Mouse (Mus musculus): Measurements from ENCODE around the gene Col28a1.

The Col28a1 gene

DNA sequence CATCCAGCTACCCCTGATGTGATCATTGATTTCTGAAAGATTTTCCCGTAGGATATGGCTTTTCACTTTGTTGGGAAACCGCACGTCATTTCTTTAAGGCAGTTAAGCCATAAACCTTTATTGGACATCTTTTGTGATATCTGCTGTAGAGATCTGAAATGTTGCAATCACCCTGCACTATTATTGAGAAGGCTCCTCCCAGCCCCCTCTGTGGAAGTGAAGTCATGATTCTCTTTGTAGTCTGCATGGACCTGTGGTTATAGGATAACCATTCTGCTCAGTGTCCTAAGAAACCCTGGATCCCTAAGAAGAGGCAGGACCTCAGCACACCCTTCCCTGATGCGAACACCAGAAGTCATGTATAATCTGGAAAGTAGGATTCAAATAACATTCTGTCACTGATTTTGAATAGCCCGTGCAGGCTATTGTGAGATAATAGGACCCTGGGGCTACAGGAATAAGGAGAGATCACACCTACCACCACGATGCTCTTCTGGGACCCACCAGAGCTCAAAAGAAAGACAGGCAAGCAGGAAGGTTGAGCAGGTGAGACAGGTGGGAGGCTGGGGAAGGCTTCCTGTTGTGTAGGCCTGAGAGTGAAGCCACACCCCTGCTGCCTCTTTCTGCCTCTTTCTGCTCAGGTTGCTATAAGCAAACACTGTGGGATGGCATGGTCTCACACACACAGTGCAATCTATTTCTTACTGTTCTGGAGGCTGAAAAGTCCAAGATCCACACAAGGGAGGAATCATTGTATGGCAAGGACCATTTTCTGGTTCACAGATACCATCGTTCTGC is 166.9 kb downstream of the Col28a1 start:
- intact Hi-C loops (cut with DNase I) = no loop called here

DNA sequence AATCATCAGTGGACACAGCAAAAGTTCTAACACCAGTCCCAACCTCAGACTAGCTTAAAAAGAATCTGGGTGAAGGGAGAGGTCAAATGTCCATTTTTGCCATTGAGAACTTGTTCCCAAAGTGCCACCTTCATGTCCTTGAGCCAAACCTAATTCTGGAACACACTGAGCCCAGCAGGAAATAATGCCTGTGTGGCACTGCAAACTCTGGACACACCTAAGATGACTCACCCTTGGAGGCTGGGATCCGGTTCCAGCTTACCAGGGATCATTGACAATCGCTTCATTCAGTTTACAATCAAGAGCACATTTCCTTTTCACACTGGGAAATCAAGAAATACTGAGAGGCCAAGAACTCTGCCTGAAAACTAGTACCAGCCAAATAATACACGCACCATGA is 168.9 kb downstream of the Col28a1 start:
- intact Hi-C loops (cut with DNase I) = no loop called here

- intact Hi-C loops (cut with DNase I) = loop anchor here (10.0 kb wide), 1 partner anchor 150 kb away; the partner anchor contains the start of gene C1galt1
Measured at GRCm38 (mm10) chr6:7994736-7995135, 197.7 kb downstream of the Col28a1 start.

DNA sequence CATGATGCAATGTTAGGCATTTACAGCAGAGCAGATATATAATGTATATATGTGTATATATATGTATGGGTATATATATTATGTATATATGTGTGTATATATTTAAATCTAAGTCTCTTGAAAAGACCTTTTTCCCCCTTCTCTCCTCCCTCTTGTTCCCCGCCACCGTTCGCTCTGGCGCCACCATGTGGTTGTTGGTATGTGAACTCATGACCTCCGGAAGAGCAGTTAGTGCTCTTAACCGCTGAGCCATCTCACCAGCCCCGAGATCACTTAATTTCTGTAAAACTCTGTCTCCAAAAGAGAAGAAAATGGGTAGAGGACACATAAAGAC is 208.8 kb downstream of the Col28a1 start:
- intact Hi-C loops (cut with DNase I) = loop anchor here (5.0 kb wide), 1 partner anchor 251 kb away; no protein-coding TSS in a partner anchor

DNA sequence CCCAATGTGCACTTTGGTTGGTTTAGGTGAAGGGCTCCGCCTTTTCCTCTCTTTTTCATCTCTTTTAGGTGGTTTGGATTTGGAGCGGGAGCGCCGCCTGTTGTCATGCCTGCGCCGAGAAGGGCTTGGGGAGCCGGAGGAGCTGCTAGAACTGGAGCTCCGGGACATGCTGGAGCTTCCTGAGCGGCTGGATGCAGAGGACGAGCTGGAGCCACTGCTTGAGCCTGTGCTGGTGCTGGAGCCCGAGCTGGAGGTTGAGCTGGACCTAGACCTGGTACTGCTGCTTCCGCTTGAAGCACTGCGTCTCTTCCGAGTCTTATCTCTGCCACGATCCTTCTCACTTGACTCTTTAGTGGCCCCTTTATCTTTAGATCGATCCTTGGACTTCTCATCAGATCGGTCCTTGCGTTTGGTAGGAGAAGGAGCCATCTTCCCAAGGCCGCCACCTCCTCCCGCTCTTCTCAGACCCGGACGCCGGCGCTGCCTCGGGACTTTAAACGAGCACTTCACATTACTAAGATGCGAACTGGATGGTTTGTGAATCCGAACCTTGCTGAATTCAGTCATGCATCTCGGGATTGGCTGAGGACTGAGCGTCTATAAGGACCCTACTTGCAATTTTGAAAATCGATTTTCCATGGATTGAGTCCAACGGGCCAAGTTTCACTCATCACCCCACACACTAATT is 209.3 kb downstream of the Col28a1 start:
- intact Hi-C loops (cut with DNase I) = loop anchor here (5.0 kb wide), 1 partner anchor 251 kb away; no protein-coding TSS in a partner anchor

DNA sequence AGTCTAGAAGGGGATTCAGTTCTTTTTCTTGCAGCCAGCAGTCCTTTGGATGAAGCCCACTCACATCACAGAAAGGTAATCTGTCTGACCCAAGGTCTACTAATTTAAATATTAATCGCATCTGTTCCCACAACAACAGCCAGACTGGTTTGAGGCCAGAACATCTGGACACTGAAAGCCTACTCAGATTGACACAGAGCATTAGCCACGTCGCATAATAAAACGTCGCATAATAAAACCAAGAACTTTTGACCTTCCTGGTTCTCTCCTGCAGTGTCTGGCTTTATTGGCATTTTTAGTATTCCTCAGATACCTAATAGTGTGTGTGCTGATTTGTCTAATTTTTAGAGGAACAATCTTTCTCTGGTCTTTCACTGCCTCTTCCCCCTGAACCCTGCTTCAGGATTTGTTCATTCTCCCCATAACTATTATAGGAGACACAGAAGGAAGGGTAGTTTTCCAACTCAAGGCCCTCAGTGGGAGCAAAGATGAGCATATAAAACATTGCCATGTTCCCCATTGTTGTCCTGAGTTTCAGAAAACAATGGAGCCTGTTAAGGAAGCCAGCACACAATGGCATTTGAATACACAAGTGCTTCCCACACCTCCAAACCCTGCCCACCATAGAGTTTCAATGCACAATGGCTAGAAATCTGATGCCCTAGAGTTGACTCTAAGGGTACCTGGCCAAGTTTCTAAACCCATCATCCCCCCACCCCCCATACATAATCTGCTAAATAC is 221.2 kb downstream of the Col28a1 start:
- intact Hi-C loops (cut with DNase I) = no loop called here

DNA sequence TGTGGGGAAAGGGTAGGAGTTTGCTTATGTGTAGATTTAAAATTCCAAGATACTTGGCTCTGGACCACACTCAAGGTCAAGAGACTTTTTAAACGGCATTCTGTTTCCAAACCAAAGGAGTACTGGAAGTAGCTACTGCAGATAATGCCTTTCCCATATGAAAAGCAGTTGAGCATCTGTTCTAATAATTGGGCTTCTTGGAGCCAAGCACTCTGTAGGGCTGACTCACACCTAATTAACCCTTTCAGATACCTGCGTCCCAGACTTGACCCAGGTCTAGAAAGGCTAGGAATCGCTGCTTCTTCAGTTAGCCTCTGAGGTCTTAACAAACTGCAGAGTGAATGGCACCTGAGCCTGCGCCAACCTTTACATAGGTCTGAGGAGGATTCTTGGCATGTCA is 223.0 kb downstream of the Col28a1 start:
- intact Hi-C loops (cut with DNase I) = no loop called here

- intact Hi-C loops (cut with DNase I) = no loop called here
Measured at GRCm38 (mm10) chr6:7965833-7966522, 226.4 kb downstream of the Col28a1 start.

DNA sequence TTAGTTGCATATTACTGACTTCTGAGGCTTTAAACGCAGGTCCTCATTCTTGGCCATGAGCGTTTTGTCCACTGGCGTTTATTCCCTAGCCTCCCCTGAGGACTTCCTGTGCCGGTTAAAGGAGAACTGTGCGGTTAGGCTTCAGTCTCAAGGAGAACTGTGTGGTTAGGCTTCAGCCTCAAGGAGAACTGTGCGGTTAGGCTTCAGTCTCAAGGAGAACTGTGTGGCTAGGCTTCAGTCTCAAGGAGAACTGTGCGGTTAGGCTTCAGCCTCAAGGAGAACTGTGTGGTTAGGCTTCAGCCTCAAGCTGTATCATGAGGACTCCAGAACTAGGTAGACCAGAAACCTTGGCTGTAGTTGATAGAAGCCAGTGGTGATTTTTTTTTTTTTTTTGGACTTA is 229.7 kb downstream of the Col28a1 start:
- intact Hi-C loops (cut with DNase I) = no loop called here

DNA sequence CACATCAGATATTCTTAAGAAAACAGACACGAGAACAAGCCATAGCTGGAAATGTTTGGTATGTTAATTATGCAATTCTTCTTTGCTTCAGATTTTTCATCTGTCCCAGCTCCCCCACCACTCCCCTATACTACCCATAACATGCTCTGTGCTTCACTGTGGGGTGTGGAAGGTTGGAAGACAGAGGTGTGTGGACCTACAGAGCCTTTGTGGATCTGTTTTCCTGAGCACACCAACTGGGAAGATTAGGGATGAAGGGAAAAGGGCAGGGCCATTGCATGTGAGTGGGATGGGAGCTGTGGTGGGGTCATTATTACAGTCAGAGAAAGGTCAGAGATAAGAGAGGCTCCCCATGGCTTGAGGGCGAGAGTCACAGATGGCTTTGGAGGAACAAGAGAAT is 240.2 kb downstream of the Col28a1 start:
- intact Hi-C loops (cut with DNase I) = no loop called here

DNA sequence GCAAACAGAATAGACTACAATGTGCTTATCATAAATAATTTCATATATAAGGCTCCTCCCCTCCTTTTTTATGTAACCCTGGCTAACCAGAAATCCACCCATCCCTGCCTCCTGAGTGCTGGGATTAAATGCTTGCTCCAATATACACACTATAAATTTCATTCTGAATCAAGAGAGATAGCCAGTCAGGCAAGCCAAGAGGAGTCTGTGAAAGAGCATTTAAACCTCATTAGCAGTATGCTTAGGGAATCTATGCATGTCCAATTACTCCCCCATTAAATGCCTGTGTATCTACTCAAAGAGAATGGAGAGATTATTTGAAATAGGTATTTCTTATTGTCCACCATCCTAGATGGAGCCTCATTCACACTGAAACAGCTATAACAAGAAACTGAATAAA is 240.6 kb downstream of the Col28a1 start:
- intact Hi-C loops (cut with DNase I) = no loop called here

Measured in adrenal gland (tissue).